Mouse (Mus musculus): ENCODE data around the gene Txn2. TPM values are rescaled to one million over a fixed set of nuclear protein-coding genes. Genes with fewer than 3 reads are reported as not detected.
"Not testable (repeated sequence)": the region's sequence is repeated elsewhere in the genome, so short reads cannot be mapped to it uniquely, and the experiment has no call there.

Gene Txn2
- polyA plus RNA-seq, 1 experiment from 2014 or later: 234 TPM

DNA sequence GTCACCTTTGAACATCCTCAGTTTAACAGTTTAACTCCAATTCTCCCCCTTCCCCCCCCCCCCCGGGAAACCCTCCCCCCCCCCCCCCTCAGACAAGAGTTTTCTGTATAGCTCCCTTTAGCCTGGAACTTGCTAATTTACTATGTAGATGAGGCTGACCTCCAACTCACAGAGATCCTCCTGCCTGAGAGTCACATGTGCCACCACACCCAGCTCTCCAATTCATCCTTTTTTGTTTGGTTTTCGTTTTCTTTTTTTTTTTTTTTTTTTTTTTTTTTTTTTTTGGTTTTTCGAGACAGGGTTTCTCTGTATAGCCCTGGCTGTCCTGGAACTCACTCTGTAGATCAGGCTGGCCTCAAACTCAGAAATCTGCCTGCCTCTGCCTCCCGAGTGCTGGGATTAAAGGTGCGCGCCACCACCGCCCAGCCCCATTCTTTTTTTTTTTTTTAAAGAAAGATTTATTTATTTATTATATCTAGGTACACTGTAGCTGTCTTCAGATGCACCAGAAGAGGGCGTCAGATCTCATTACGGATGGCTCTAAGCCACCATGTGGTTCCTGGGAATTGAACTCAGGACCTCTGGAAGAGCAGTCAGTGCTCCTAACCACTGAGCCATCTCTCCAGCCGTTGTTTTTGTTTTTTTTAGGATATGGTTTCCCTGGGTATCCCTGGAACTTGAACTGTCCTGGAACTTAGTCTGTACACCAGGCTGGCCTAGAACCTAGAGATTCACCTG is 61.4 kb downstream of the Txn2 start:
- H3K4me3 ChIP-seq (replicated peaks); H3K9ac ChIP-seq (replicated peaks); ATAC-seq; H3K36me3 ChIP-seq; H3K9me3 ChIP-seq; H3K27me3 ChIP-seq; H3K4me1 ChIP-seq (replicated peaks); H3K27ac ChIP-seq; H3K4me2 ChIP-seq (replicated peaks): not testable (repeated sequence)
- 84% methylated on average over 9 of the region's 10 CpGs for WGBS

DNA sequence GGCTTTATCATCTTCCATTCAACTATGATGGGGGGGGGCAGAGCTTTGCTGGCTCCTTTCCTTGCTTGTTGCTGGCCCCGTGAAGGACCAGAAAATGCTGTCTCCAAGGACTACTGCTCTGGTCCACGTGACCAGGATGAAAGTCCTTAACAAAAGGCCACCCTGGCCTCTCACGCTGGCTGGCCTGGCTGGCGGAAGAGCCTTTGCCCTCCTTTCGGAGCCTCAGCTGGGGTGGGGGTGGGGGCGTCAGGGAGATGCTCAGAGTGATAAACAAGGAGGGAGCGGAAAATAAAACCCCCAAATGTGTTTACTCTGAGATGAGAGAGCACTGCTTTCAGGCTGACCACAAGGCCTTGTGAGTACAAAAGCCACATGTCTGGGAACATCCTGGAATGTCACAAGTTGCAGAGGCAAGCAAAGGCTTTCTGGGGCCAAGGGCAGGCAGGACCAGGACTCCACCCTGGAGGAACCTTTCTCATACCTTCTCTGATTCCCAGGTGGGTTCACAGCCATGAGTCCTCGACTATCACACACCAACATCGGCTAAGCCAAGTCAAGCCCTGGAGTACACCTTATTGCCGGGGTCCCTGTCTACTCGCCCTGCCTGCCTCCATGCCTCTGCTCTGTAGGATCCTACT is 62.1 kb downstream of the Txn2 start:
- Histone ChIP-seq H3K36me3 (no peaks in the 10 kb centered on the region), H3K9ac (replicated peaks) (no peak overlapping the region), H3K4me3 (replicated peaks) (no peak overlapping the region), H3K27ac (no peak overlapping the region), H3K27me3 (no peaks in the 10 kb centered on the region), H3K9me3 (no peaks in the 10 kb centered on the region), H3K4me1 (replicated peaks) (peaks cover 7% of the 10 kb centered on the region), H3K4me2 (replicated peaks) (no peak overlapping the region)
- no peak for ATAC-seq
- WGBS: 35% methylated on average over 11 of the region's 11 CpGs

Other genes starting within 250 kb of the Txn2 start
- not detected in 2 replicates for gene Apol7e, start 230.1 kb downstream of the Txn2 start, polyA plus RNA-seq (2015; fragmentation: Nextera tagmentation; extraction: Ambion mirVana)
- not detected in 2 replicates for gene Apol9b, start 200.0 kb downstream of the Txn2 start, polyA plus RNA-seq (2015; fragmentation: Nextera tagmentation; extraction: Ambion mirVana)
- 0.23 TPM in 1 of 2 replicates, not detected in the other for gene Apol8, start 172.0 kb downstream of the Txn2 start, polyA plus RNA-seq (2015; fragmentation: Nextera tagmentation; extraction: Ambion mirVana)
- gene Myh9, start 86.8 kb downstream of the Txn2 start, polyA plus RNA-seq (2015; fragmentation: Nextera tagmentation; extraction: Ambion mirVana): 11.8 and 14.1 TPM in 2 replicates
- 6.9 and 8.1 TPM in 2 replicates for gene Foxred2, start 27.7 kb upstream of the Txn2 start, polyA plus RNA-seq (2015; fragmentation: Nextera tagmentation; extraction: Ambion mirVana)
- 204 and 210 TPM in 2 replicates for gene Eif3d, start 41.8 kb upstream of the Txn2 start, polyA plus RNA-seq (2015; fragmentation: Nextera tagmentation; extraction: Ambion mirVana)
- 8.0 and 9.0 TPM in 2 replicates for gene Cacng2, start 191.0 kb upstream of the Txn2 start, polyA plus RNA-seq (2015; fragmentation: Nextera tagmentation; extraction: Ambion mirVana)
- 115 and 121 TPM in 2 replicates for gene Ift27, start 245.1 kb upstream of the Txn2 start, polyA plus RNA-seq (2015; fragmentation: Nextera tagmentation; extraction: Ambion mirVana)

Data from midbrain, embryonic 13.5 days (tissue).